Mouse (Mus musculus): ENCODE results near the gene 1700001L19Rik. TPM values are rescaled to one million over a fixed set of nuclear protein-coding genes. Genes with fewer than 3 reads are reported as not detected.

Gene 1700001L19Rik
- polyA plus RNA-seq, 1 experiment: 20.3 TPM

DNA sequence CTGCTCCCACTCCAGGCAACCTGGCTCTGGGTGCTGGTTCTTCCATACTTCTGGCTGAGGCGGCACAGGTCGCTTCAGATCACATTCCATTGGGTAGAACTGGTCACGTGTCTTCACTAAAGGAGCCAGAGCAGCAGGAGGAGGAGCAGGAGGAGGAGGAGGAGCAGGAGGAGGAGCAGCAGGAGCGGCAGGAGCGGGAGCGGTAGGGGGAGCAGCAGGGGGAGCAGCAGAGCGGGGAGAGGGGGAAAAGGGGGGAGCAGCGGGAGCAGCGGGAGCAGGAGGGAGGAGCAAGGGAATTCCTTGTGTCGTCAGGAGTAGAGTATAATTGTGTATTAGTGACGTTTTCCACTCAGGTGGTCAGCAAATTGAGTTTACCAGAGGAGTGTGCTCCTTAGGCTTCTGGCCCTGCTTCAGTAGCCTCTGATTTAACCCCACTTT is 8.5 kb downstream of the 1700001L19Rik start:
- peak in 1 of 2 experiments; percentile 44 for DNase-seq (ENCODE audit: extremely low spot score in 1 of 2, low spot score in 1 of 2)

DNA sequence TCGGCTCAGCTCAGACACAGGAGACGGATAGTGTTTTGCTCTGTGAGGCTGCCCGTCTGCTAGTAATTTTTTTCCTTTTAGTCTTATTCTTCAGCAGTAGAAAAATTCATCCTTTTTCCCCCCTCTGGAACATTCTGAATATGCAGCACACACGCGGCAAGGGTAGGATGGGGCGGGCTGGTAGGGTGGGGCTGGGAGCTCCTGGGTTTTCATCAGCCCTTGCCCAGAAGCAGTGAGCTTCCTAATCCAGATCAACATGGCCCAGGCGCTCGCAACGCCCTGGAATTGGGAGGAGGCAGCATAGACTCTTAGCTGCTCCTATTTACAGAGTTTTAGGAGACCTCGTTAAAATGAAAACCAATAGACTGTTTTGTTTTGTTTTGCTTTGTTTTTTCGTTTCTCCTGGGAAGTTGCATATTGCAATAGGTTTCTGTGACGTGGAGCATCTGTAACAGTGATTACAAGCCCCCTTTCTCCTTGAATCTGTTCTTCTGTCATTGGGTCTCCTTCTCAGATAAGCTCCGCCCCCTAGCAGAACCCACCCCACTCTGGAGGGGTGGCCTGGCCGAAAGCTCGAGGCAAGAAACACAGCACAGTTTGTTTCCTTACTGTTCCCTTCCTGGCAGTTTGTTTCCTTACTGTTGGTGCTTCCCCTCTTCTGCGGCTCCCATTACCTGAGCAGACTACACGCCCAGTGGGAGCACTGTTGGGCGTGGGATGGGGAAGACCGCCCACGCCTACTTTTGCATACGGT is 10.6 kb downstream of the 1700001L19Rik start:
- no peak for DNase-seq (ENCODE audit: extremely low spot score in 1 of 2, low spot score in 1 of 2)

DNA sequence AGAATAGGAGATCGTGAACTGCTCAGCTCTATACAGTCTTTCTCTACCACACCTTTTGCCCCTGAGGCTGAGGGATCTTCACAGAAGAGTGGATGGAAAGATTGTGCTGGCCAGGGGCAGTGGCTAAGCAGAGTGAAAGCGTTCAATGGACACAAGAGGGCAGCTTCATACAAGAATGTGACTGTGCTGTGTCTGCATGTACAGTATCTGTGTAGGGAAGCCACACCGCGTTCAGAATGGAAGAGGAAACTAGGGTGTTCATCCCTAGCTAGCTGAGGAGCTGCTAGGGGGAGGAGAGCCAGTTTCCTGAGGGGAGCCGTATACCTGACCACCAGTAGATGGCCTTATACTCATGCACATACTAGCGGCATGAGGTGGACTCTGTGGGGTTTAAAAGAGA is 25.6 kb downstream of the 1700001L19Rik start:
- DNase-seq (ENCODE audit: extremely low spot score in 1 of 2, low spot score in 1 of 2): no peak

DNA sequence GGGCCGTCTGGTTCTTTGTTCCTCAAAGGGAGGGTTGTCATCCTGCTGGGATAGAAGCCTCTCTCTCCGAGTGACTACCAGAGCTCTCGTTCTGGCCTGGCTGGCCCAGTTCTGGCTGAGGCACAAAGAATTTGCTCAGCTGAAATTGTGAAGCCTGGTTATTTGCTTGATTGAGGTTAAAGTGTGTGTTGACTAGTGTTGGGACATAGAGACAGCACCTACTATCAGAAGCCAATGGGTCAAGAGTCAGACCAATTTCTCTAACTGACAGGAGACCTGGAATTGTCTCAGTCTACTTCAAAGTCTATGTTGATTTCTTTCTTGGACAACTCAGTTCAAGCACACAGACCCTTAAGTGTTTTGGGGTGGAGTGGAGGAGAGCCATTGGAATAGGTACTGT is 29.8 kb downstream of the 1700001L19Rik start:
- no peak for DNase-seq (ENCODE audit: extremely low spot score in 1 of 2, low spot score in 1 of 2)

DNA sequence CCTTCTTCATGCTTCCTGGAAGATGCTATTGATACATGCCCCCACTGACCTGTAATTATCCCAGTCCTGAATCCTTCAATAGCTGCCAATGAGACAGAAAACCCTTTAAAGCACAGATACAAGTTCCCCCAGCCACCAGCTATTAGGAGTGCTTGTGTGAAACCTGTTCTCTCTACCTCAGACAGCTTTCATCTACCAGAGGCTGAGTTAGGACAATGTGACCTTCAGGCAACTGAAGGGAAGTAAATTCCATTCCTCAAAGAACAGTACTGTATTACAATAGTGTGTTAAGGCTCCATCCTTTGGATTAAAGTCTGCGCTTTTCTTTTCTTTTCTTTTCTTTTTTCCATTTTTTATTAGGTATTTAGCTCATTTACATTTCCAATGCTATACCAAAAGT is 45.6 kb downstream of the 1700001L19Rik start:
- DNase-seq (ENCODE audit: extremely low spot score in 1 of 2, low spot score in 1 of 2): no peak

Other genes with a start within 250 kb of the 1700001L19Rik start
- gene Mtrr, start 15.3 kb upstream of the 1700001L19Rik start, polyA plus RNA-seq (2012; rRNA removed): 9.3 and 11.7 TPM in 2 replicates
- gene Fastkd3, start 15.2 kb upstream of the 1700001L19Rik start, polyA plus RNA-seq (2012; rRNA removed): 15.6 and 20.3 TPM in 2 replicates

All from frontal cortex, adult 2 months (tissue).